Mouse (Mus musculus) layer of hippocampus, adult 9-11 months (tissue): ENCODE results near the gene Fcgr3.
"Not testable (repeated sequence)": the region's sequence is repeated elsewhere in the genome, so short reads cannot be mapped to it uniquely, and the experiment has no call there.

Experiments used
- DNase-seq: peaks from one replicate; pipeline ENCODE4 v3.0.0; 2022

Fcgr3 gene

DNA sequence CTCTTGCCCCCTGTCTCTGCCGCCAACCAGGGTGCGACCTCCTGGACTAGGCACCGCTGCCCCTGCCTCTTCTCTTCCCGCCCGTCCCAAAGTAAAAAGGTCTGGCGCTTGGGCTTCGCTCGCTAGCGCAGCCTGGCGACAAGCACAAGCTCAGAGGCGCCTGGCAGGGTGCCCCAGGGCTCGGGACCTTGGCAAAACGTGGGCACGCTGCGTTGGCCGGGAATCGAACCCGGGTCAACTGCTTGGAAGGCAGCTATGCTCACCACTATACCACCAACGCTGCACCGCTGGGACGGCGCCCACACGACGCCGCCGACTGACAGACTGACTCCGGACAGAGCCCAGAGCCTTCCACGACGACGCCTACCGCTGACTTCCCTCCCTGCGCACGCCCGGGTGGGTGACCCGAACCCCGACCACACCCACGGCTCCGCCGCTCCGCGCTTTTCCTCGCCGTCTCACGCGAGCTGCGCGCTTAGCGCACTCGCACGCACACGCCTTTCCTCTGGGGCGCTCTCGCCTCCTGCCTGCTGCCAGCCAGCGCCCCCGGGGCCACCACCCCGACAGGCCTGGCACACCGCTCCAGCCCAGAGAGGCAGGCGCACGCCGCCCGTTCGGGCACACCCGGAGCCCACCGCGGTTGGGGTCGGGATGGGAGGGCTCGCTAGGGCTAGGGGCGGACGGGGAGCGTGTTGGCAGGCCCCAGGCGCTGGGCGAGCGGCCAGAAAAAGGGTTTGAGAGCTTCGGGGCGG, at the start of gene Fcgr3:
Fcgr3 (minus strand) TSS at position 445 of the 752 bp plus-strand sequence.
- DNase-seq: peak; percentile 80

DNA sequence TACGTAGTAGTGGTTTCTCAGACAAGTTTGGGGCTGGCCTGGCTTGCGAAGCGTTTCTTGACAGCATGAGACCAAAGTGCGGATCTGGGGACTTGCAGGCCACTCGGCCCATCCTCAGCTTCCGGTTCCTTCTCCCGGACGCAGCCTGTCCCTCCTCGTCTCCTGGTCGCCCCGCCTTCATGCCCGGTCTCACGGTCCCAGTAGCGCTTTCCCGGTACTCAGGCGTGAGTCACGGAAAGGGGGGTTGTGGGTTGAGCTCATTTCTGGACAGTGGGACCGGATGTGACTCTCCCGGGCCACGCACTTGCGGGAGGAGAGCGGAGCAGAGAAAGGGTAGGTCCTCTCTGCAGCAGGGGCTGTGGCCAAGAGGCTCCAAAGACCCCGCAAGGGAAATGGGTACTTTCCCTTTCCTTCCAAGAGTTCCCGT, 49.2 kb upstream of the Fcgr3 start, which contains the start of gene Cfap126:
Cfap126 (plus strand) TSS at position 46 of the 427 bp plus-strand sequence.
- DNase-seq: peak; percentile 77

- DNase-seq: no peak
Observed at GRCm38 (mm10) chr1:171112986-171113385, 48.3 kb upstream of the Fcgr3 start.

GRCm38 (mm10) chr1:171111781-171112575, 47.2 kb upstream of the Fcgr3 start:
- DNase-seq: peak; percentile 21

DNA sequence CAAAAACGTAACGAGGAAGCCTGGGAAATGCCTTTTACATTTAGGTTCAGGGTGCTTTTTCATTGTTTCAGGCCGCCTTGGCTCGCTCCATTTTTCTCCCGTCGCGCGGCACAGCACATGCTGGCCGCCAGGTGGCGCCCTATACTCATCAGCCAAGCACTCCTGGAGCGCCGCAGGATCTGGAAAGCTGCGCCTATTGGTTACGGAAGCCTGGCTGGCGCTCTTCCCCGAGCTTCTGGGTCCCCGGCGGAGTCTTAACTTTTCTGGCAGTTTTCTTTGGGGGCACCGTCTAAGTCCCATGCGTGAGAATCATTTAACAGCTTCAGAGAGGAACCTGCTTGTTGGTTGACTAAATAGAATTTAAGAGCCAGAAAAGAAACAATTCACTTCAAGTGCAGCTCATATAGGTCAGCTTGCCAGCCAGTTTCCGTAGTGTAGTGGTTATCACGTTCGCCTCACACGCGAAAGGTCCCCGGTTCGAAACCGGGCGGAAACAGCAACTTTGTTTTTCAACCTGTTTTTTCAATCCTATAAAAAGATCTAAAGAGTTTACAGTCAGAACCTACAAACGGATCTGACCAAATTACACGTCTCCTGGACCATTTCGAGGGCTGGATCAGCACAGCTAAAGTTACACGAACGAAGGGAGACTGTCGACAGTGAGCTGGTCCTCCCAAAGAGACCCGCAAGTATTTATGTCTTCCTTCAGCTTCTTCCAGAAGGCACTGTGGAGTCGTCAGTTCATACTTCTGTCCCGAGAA, 46.5 kb upstream of the Fcgr3 start:
- peak; percentile 97 for DNase-seq

DNA sequence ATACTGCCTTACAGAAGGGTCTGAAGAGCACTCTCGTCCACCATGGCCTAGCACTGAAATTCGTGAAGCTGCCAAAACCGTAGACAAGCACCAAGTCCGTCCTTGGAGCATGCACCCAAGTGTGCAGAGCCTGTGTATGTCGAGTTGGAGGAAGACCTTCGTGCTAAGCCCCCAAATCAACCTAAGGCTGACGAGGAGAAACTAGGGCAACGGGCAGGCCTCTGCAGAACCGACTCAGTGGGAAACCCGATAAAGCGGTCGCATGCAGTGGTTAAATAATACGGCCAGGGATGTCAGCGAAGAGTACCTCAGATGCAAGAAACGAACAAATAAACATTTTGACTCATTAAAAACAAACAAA, 45.9 kb upstream of the Fcgr3 start:
- no peak for DNase-seq

- no peak for DNase-seq
Observed at GRCm38 (mm10) chr1:171109620-171110019, 44.9 kb upstream of the Fcgr3 start.

- DNase-seq: no peak
Observed at GRCm38 (mm10) chr1:171105226-171105625, 40.5 kb upstream of the Fcgr3 start.

GRCm38 (mm10) chr1:171103179-171103840, 38.6 kb upstream of the Fcgr3 start:
- DNase-seq: peak; percentile 56

DNA sequence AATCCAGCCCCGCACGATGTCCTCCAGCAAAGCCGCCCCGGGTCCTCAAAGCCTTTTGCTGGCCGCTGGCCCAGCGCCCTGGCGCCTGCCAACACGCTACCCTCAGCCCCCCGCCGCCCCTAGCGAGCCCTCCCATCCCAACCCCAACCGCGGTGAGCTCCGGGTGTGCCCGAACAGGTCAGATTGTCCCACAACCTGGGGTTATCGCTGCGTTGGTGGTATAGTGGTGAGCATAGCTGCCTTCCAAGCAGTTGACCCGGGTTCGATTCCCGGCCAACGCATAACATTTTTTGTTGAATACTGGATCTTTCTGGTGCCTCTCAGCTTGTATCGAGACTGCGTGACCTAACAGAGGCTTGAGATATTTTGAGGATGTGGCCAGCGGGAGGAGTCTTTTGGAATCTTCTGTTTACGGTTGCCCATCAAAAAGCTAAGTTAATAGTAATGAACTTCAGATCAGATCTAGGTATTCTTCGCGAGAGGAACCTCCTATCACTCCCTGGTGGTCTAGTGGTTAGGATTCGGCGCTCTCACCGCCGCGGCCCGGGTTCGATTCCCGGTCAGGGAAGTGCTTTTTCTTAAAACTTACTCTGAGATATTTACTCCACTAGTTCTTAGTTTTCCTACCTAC, 37.9 kb upstream of the Fcgr3 start:
- DNase-seq: peak; percentile 84

DNA sequence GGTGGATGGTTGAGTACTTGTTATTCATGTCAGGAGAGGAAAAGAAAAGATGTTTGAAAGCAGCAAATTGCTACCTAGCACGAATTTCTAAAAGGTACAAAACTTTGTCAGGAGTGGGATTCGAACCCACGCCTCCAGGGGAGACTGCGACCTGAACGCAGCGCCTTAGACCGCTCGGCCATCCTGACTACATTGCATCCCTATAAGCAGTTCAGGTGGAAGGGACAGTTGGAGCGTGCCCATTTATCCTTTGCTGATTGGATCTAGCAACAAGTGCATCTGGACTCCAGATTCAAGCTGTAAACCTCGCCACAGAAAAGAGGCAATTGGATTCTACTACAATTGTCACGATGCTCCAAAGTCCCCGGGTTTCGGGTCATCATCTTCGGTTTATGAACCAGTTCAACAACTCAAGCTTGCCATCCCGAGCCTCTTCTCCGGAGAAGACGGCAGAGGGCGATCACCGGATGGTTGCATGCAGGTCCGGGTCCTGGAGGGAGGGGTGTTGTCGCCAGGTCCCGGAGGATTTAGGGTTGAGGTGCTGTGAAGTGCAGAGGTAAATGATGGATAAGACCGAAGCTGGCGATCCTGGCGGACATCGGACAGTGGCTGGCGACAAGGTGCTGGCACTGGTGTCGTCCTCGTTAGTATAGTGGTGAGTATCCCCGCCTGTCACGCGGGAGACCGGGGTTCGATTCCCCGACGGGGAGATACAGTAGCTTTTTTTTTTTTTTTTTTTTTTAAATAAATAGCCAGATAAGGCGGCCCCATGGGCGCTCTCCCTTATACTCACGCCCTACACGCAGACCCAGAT, 37.2 kb upstream of the Fcgr3 start:
- DNase-seq: peak; percentile 89

GRCm38 (mm10) chr1:171101033-171101432, 36.3 kb upstream of the Fcgr3 start:
- DNase-seq: no peak

- DNase-seq: no peak
Observed at GRCm38 (mm10) chr1:171097612-171098011, 32.9 kb upstream of the Fcgr3 start.

DNA sequence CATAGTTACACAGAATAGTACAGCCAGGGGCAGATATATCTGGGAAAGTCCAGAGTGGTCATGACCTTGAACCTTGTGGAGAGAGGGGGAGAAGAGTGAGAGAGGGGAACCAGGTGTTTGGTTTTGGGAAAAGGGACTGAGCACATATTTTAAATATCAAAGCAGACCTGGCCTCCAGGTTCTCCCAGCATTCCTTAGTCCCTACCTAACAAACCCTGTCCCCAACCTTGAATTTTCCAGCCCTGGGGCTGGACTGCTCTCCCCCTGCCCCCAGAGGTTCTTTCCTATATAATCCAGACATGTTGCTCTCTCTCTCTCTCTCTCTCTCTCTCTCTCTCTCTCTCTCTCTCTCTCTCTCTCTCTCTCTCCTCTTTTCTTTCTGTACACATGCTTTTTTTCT, 32.4 kb upstream of the Fcgr3 start:
- DNase-seq: no peak

DNA sequence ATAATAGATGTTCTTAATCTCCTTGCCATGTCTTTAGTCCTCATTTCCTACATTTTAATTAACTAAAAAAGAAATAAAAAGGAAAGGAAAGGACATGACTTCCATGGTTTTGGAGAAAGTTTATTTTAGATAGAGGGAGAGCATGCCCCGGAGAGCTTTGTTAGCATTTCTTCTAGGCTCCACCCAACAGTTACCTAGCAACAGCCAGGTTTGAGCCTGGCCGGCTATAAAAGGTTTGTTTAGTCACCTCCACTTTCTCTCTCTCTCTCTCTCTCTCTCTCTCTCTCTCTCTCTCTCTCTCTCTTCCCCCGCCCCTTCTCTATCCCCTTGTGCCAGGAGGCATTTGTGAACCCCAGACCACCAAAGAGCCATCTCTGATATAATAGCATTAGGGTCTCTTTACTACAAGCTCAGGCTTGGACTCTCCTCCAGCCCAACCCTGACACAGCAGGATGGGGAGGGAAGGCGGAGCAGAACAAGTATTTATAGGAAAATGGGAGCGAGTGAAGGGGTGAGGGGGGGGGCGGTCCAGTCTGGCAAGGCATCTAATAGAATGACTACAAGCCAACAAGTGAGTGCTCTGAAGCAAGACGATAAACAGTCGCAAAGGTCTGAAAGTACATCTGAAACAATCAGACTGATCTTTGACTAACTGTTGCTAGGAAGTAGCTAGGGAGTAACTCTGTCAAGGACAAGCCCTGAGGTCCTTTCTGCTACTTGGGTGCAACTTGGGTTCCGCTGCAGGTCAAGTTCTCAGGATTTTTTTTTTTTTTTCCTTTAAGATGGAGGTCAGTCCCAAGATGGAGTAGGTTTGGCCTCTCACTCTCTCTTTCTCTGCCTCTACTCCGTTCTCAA, 31.6 kb upstream of the Fcgr3 start:
- DNase-seq: no peak

- no peak for DNase-seq
Observed at GRCm38 (mm10) chr1:171094424-171094823, 29.7 kb upstream of the Fcgr3 start.

DNA sequence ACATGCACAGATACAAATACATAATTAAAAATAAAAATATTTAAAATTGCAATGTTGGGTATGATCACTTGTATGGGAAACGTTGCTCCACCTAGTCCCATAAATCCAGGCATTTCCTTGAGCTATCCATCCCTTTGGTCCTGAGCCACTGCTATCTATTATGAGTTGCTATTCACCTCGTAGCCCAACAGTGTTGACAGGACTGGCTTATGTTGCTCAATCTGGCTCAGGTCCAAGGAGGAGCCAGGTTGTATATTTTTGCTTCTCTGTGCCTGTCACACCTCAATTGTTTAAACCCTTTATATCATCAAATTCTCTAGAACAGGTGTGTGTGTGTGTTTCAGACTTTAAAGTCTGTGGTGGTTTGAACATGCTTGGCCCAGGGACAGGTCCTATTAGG, 26.0 kb upstream of the Fcgr3 start:
- no peak for DNase-seq

- no peak for DNase-seq
Observed at GRCm38 (mm10) chr1:171089891-171090290, 25.2 kb upstream of the Fcgr3 start.

GRCm38 (mm10) chr1:171088237-171088869, 23.6 kb upstream of the Fcgr3 start:
- DNase-seq: not testable (repeated sequence)

DNA sequence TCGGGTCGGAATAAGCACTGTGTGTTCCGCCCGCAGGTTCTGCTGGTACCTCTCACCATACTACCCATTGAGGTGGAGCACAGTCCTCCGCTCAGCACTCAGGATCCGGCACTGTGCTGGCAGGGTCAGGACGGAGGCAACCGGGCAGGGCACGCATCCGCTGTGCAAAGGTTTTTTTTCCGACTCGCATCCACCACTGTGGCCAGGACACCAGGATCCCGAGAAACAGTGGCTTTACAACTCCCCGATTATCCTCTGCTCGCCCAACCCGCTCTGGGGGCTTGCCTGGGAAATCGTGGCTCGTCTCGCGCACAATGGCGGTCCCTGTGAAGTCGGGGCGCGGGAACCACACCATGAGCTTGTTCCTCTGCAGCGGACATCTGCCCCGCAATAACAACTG, 21.0 kb upstream of the Fcgr3 start:
- no peak for DNase-seq
